Mouse (Mus musculus): Measurements from ENCODE around the gene Sowahd. TPM values are rescaled to one million over a fixed set of nuclear protein-coding genes. Genes with fewer than 3 reads are reported as not detected.

The Sowahd gene
- not detected for polyA plus RNA-seq (2014; fragmentation: Illumina TruSeq; extraction: RNeasy Lipid Tissue Mini Kit (QIAGEN cat#74804); ENCODE audit: insufficient read depth, low read depth, low replicate concordance)

DNA sequence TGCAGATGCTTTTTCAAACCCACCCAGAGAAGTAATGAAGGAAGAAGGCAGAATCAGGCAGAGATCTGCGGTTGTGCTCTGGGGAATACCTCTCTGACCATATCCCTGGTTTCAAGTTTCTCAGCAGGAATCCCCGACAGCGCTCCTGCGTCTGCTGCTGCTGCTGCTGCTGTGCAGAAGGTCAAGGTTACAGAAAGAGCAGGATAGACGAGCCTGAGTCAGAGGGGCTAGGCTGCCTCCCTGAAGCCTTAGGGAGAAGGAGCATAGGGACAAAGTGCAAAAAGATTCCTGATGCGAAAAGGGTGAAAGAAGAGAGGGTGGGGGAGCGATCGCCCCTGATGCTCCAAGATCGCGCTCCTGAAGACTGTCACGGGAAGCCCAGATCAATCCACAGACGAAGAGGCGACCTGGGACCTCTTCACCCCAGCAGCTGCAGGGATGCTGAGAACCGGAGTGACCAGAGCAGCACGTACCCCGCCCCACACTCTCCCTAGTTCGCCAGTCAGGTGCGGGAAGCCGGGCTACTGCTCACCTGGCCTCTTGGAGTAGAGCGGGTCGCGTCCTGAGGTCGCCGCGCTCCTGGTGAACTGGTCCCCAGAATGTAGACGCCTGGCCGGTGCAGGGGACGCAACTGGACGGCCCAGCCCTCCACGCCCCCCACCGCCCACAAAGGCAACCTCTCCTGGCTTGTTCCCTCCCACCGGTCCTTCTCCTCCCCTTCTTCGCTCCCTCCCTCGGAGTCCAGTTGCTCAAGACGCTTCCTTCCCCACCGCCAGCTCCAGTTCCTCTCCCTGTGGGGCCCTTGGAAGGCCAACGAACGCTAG lies at the start of gene Sowahd:
Sowahd (plus strand) TSS at position 780 of the 824 bp plus-strand sequence.

DNA sequence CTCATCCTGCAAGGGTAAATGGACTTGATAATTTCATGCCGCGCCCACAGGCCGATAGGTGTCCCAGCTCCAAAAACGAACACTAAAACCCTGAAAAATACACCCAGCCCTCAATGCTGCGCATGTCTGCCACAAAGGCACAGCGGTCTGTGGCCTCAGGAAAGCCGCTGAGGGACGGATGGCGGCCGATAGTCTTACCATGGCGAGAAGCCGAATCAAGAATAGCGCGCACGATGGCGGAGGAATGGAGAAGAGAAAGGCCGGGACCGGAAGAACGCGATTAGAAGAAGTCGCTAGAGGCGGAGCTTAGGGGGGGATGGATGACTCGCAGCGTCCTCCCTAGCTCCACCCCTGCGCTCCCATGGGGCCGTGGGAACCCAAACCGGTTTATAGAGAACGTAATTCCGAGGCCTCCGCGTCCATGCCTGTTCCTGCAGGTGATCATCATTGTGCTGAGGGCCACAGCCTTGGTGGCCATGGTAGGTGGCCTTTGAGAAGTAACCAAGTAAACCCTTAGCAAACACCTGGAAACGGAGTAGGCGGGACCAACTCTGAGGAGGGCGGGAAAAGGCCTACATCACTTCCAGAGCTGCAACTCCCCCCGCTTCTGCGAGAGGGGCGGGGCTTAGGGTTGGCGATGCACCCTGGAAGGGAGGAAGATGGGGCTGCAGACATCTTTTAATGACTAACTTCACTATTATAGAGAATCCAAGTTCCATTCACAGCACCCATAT lies 36.4 kb downstream of the Sowahd start, which contains the start of gene Rpl39:
Rpl39 (minus strand) TSS at position 476 of the 734 bp plus-strand sequence.

Other genes starting within 250 kb of the Sowahd start
- 46.0 TPM for gene Ube2a, start 174.9 kb upstream of the Sowahd start, polyA plus RNA-seq (2014; fragmentation: Illumina TruSeq; extraction: RNeasy Lipid Tissue Mini Kit (QIAGEN cat#74804); ENCODE audit: insufficient read depth, low read depth, low replicate concordance)
- gene C330007P06Rik, start 174.7 kb upstream of the Sowahd start, polyA plus RNA-seq (2014; fragmentation: Illumina TruSeq; extraction: RNeasy Lipid Tissue Mini Kit (QIAGEN cat#74804); ENCODE audit: insufficient read depth, low read depth, low replicate concordance), result 23.1 TPM
- gene Nkrf, start 145.9 kb upstream of the Sowahd start, polyA plus RNA-seq (2014; fragmentation: Illumina TruSeq; extraction: RNeasy Lipid Tissue Mini Kit (QIAGEN cat#74804); ENCODE audit: insufficient read depth, low read depth, low replicate concordance), result 2.6 TPM
- gene Sept6, start 57.1 kb upstream of the Sowahd start, polyA plus RNA-seq (2014; fragmentation: Illumina TruSeq; extraction: RNeasy Lipid Tissue Mini Kit (QIAGEN cat#74804); ENCODE audit: insufficient read depth, low read depth, low replicate concordance), result 6.1 TPM
- 792 TPM for gene Rpl39, start 36.6 kb downstream of the Sowahd start, polyA plus RNA-seq (2014; fragmentation: Illumina TruSeq; extraction: RNeasy Lipid Tissue Mini Kit (QIAGEN cat#74804); ENCODE audit: insufficient read depth, low read depth, low replicate concordance)
- 10.3 TPM for gene Upf3b, start 61.5 kb downstream of the Sowahd start, polyA plus RNA-seq (2014; fragmentation: Illumina TruSeq; extraction: RNeasy Lipid Tissue Mini Kit (QIAGEN cat#74804); ENCODE audit: insufficient read depth, low read depth, low replicate concordance)
- gene Nkap, start 78.0 kb downstream of the Sowahd start, polyA plus RNA-seq (2014; fragmentation: Illumina TruSeq; extraction: RNeasy Lipid Tissue Mini Kit (QIAGEN cat#74804); ENCODE audit: insufficient read depth, low read depth, low replicate concordance), result 6.7 TPM
- 2.6 TPM for gene Akap14, start 120.0 kb downstream of the Sowahd start, polyA plus RNA-seq (2014; fragmentation: Illumina TruSeq; extraction: RNeasy Lipid Tissue Mini Kit (QIAGEN cat#74804); ENCODE audit: insufficient read depth, low read depth, low replicate concordance)
- 348 TPM for gene Ndufa1, start 142.3 kb downstream of the Sowahd start, polyA plus RNA-seq (2014; fragmentation: Illumina TruSeq; extraction: RNeasy Lipid Tissue Mini Kit (QIAGEN cat#74804); ENCODE audit: insufficient read depth, low read depth, low replicate concordance)
- 2.7 TPM for gene Rnf113a1, start 142.4 kb downstream of the Sowahd start, polyA plus RNA-seq (2014; fragmentation: Illumina TruSeq; extraction: RNeasy Lipid Tissue Mini Kit (QIAGEN cat#74804); ENCODE audit: insufficient read depth, low read depth, low replicate concordance)
- gene Gm9, start 162.2 kb downstream of the Sowahd start, polyA plus RNA-seq (2014; fragmentation: Illumina TruSeq; extraction: RNeasy Lipid Tissue Mini Kit (QIAGEN cat#74804); ENCODE audit: insufficient read depth, low read depth, low replicate concordance), result not detected
- not detected for gene Rhox1, start 173.4 kb downstream of the Sowahd start, polyA plus RNA-seq (2014; fragmentation: Illumina TruSeq; extraction: RNeasy Lipid Tissue Mini Kit (QIAGEN cat#74804); ENCODE audit: insufficient read depth, low read depth, low replicate concordance)
- gene Rhox2a, start 196.1 kb downstream of the Sowahd start, polyA plus RNA-seq (2014; fragmentation: Illumina TruSeq; extraction: RNeasy Lipid Tissue Mini Kit (QIAGEN cat#74804); ENCODE audit: insufficient read depth, low read depth, low replicate concordance), result not detected
- gene Rhox3a, start 201.1 kb downstream of the Sowahd start, polyA plus RNA-seq (2014; fragmentation: Illumina TruSeq; extraction: RNeasy Lipid Tissue Mini Kit (QIAGEN cat#74804); ENCODE audit: insufficient read depth, low read depth, low replicate concordance), result not detected
- not detected for gene Rhox4a, start 216.5 kb downstream of the Sowahd start, polyA plus RNA-seq (2014; fragmentation: Illumina TruSeq; extraction: RNeasy Lipid Tissue Mini Kit (QIAGEN cat#74804); ENCODE audit: insufficient read depth, low read depth, low replicate concordance)

Data from lung, adult 10 weeks (tissue).